Mouse (Mus musculus) spleen, postnatal 0 days (tissue): ENCODE results near the gene Knl1. TPM values are rescaled to one million over a fixed set of nuclear protein-coding genes. Genes with fewer than 3 reads are reported as not detected.

ENCODE experiments used
- polyA plus RNA-seq: library from polyadenylated mRNA; unstranded; fragments of >200 nt; fragmentation: Nextera tagmentation; extraction: Ambion mirVana; gene quantifications from 2 replicates; pipeline ENCODE4 v1.2.1, GENCODE M21; 2015

Gene Knl1
- 91.5 and 108 TPM in 2 replicates for polyA plus RNA-seq

GRCm38 (mm10) chr2:119046649-119047611 lies at the start of gene Knl1:
Gene Knl1 (plus strand): TSS chr2:119047119.

DNA sequence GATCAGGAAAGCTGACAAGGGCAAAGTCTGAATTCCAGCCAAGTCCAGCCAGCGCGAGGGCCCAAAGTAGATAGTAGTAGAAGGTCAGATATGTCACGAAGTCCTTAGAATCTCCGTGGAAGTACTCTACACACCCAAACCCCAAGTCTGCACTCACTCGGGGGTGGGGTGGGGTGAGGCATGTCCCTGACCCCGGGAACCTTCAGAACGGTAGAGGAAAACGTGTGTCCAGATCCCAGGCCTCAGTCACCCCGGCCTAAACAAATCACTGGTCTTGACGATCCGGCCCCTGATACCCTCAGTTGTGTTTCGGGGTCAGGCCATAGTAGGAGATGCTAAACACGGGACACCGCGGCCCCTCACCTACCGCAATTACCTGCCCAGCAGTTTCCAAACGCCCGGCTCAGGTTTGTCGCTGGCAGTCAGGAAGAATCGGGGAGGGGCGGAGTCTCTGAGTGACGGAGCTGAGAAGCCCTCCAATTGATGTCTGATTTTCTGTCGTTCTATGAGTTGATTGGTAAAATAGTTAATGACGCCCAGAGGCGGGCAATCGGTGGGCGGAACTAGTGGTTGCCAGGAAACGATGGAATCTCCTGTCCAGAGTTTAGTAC lies 17.9 kb upstream of the Knl1 start, which contains the start of gene Ccdc32:
Ccdc32 (minus strand) TSS at position 453 of the 611 bp plus-strand sequence.

GRCm38 (mm10) chr2:119034656-119035396 lies 12.1 kb upstream of the Knl1 start, which contains the start of gene Rpusd2:
Gene Rpusd2 (plus strand): TSS chr2:119034790.

DNA sequence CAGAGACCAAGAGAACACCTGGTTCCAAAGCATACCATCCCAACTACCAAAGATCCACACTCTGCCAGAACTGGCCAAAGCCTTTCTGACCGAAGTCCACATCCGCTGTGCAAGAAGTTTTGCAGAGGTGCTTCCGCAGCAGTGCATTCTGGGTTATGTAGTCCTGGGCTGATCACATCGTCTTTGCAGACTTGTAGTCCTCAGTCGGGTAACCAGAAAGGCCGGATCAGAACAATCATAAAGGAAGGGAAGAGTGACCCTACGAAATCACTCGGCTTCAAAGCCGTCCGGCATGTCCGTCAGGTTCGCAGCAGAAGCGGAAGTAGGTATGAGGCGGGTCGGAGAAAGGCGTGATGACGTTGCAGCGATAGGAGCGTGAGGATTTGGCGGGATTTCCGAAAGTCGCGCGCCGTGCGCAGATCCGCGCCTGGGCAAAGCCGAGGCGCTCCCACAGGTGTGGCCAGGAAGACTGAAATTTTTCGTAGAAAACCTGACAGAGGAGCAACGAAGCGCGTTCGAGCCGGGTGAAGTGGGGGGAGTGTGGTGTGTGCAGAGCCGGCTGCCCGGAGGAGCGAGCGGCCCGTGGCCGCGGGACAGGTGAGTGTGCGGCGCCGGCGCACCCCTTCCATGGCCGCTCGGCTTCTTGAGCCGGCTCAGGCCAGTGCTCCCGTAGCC lies 65.7 kb downstream of the Knl1 start, which contains the start of gene Rad51:
Rad51 (plus strand) TSS at position 356 of the 675 bp plus-strand sequence.

Other genes with a start within 250 kb of the Knl1 start
- 72.3 and 81.3 TPM in 2 replicates for gene Knstrn, start 233.1 kb upstream of the Knl1 start, polyA plus RNA-seq
- 18.1 and 20.7 TPM in 2 replicates for gene Ivd, start 185.2 kb upstream of the Knl1 start, polyA plus RNA-seq
- gene Bahd1, start 146.7 kb upstream of the Knl1 start, polyA plus RNA-seq, result 3.8 and 3.9 TPM in 2 replicates
- gene Chst14, start 120.6 kb upstream of the Knl1 start, polyA plus RNA-seq, result 9.4 and 12.5 TPM in 2 replicates
- gene Ccdc32, start 17.7 kb upstream of the Knl1 start, polyA plus RNA-seq, result 20.5 and 21.1 TPM in 2 replicates
- gene Rpusd2, start 12.3 kb upstream of the Knl1 start, polyA plus RNA-seq, result 4.5 and 5.2 TPM in 2 replicates
- 33.4 and 40.9 TPM in 2 replicates for gene Rad51, start 65.7 kb downstream of the Knl1 start, polyA plus RNA-seq
- 41.3 and 50.8 TPM in 2 replicates for gene Rmdn3, start 109.9 kb downstream of the Knl1 start, polyA plus RNA-seq
- 5.2 and 5.7 TPM in 2 replicates for gene Gchfr, start 120.7 kb downstream of the Knl1 start, polyA plus RNA-seq
- gene Gm14137, start 127.4 kb downstream of the Knl1 start, polyA plus RNA-seq, result 0.15 and 0.20 TPM in 2 replicates
- gene Zfyve19, start 161.5 kb downstream of the Knl1 start, polyA plus RNA-seq, result 21.1 and 21.7 TPM in 2 replicates
- gene Dnajc17, start 161.7 kb downstream of the Knl1 start, polyA plus RNA-seq, result 11.6 and 11.7 TPM in 2 replicates
- not detected in 2 replicates for gene Ppp1r14d, start 182.8 kb downstream of the Knl1 start, polyA plus RNA-seq
- 0.93 and 1.2 TPM in 2 replicates for gene Spint1, start 190.2 kb downstream of the Knl1 start, polyA plus RNA-seq
- 0.46 and 0.77 TPM in 2 replicates for gene Rhov, start 224.2 kb downstream of the Knl1 start, polyA plus RNA-seq
- gene Vps18, start 241.6 kb downstream of the Knl1 start, polyA plus RNA-seq, result 7.1 and 8.1 TPM in 2 replicates